Mouse (Mus musculus): ENCODE results near the gene Baiap2l1. TPM values are rescaled to one million over a fixed set of nuclear protein-coding genes. Genes with fewer than 3 reads are reported as not detected.

The Baiap2l1 gene
- polyA plus RNA-seq, 1 experiment from 2014 or later, result 14.3 TPM

Other genes with a start within 250 kb of the Baiap2l1 start
- gene Bhlha15, start 167.8 kb downstream of the Baiap2l1 start, polyA plus RNA-seq (2014; fragmentation: Nextera tagmentation; extraction: Ambion mirVana), result 0.32 and 2.5 TPM in 2 replicates
- gene Tecpr1, start 134.5 kb downstream of the Baiap2l1 start, polyA plus RNA-seq (2014; fragmentation: Nextera tagmentation; extraction: Ambion mirVana), result 17.0 and 18.3 TPM in 2 replicates
- gene Bri3, start 113.7 kb downstream of the Baiap2l1 start, polyA plus RNA-seq (2014; fragmentation: Nextera tagmentation; extraction: Ambion mirVana), result 135 and 137 TPM in 2 replicates
- 3.8 and 4.2 TPM in 2 replicates for gene Nptx2, start 187.8 kb upstream of the Baiap2l1 start, polyA plus RNA-seq (2014; fragmentation: Nextera tagmentation; extraction: Ambion mirVana)

Measured in stomach, embryonic 14.5 days (tissue).